Mouse (Mus musculus) thymus, adult 2 months (tissue): ENCODE results near the gene Mettl24.

Experiments used
- CTCF ChIP-seq: fragments of 200-500 bp; IDR thresholded peaks from 2 replicates; pipeline ENCODE4 v1.5.1; 2012; ENCODE audit warnings: mild to moderate bottlenecking, control low read depth, low read length, moderate library complexity, borderline replicate concordance; ENCODE audit not compliant: control insufficient read depth, poor library complexity, insufficient read depth; ENCODE audit errors: extremely low read depth
- POLR2A ChIP-seq: fragments of 200-500 bp; IDR thresholded peaks from 2 replicates; pipeline ENCODE4 v1.6.1; 2012; ENCODE audit warnings: mild to moderate bottlenecking, low read length, control low read depth, moderate library complexity; ENCODE audit not compliant: control insufficient read depth, poor library complexity, insufficient read depth; ENCODE audit errors: extremely low read depth

- TF ChIP-seq POLR2A = no peak
- TF ChIP-seq CTCF = no peak
Measured at GRCm38 (mm10) chr10:40685641-40686040, 2.6 kb downstream of the Mettl24 start.
